Mouse (Mus musculus): ENCODE measurements at regions not wholly inside any gene's neighbourhood (a gene's known extent, or its start where the extent isn't known, plus 50 kb on each side); places are given as distances from the start of the nearest gene placed in this dataset.

- Histone ChIP-seq H3K4me2 (peak overlapping the region; percentile 48), H3K27me3 (no peaks in the 10 kb centered on the region), H3K9ac (no peak overlapping the region), H3K4me3 (replicated peaks) (no peak overlapping the region; the same call in 1 of the 2 replicates), H3K36me3 (no peaks in the 10 kb centered on the region), H3K9me3 (replicated peaks) (no peaks in the 10 kb centered on the region), H3K4me1 (peaks cover 14% of the 10 kb centered on the region), H3K27ac (no peak overlapping the region)
- ATAC-seq (replicated peaks; ENCODE audit: low FRiP score): no peak
- 45% methylated on average over 11 of the region's 11 CpGs for WGBS
Observed at GRCm38 (mm10) chr10:111422649-111423048, 50.4 kb upstream of the Nap1l1 start.
